Mouse (Mus musculus) liver, adult 2 months (tissue): ENCODE results near the gene Foxp1. TPM values are rescaled to one million over a fixed set of nuclear protein-coding genes. Genes with fewer than 3 reads are reported as not detected.
A peak's percentile ranks its signal among the peaks of the same experiment; 100 is the strongest.

Experiments
- DNase-seq: peaks from one replicate; pipeline ENCODE4 v3.0.0-alpha.2; 2011; ENCODE audit warnings: low read depth, low spot score; ENCODE audit errors: extremely low read depth
- H3K27ac ChIP-seq: fragments of 200-500 bp; replicated peaks from 2 replicates; pipeline ENCODE4 v1.5.1; 2012; ENCODE audit warnings: low read depth, mild to moderate bottlenecking, control low read depth, inconsistent platforms, low read length; ENCODE audit not compliant: insufficient read depth
- H3K27me3 ChIP-seq: fragments of 200-500 bp; 2 replicates; pipeline ENCODE4 v1.6.1; 2012; ENCODE audit warnings: mild to moderate bottlenecking, moderate library complexity, low read length, inconsistent platforms; ENCODE audit not compliant: control insufficient read depth, insufficient read depth
- H3K36me3 ChIP-seq: fragments of 200-500 bp; 2 replicates; pipeline ENCODE4 v1.6.1; 2012; ENCODE audit warnings: low read length, inconsistent platforms; ENCODE audit not compliant: control insufficient read depth, insufficient read depth
- H3K4me1 ChIP-seq: fragments of 200-500 bp; 2 replicates; pipeline ENCODE4 v1.6.1; 2011; ENCODE audit warnings: low read length; ENCODE audit not compliant: control insufficient read depth, insufficient read depth
- H3K4me3 ChIP-seq: fragments of 200-500 bp; 2 replicates; pipeline ENCODE4 v1.5.1; 2011; ENCODE audit warnings: low read depth, mild to moderate bottlenecking, control low read depth, low read length, moderate library complexity; ENCODE audit not compliant: insufficient read depth
- H3K79me2 ChIP-seq: fragments of 200-500 bp; 2 replicates; pipeline ENCODE4 v1.6.1; 2012; ENCODE audit warnings: inconsistent platforms, mild to moderate bottlenecking, low read length, moderate library complexity; ENCODE audit not compliant: control insufficient read depth, insufficient read depth
- H3K9ac ChIP-seq: fragments of 200-500 bp; 2 replicates; pipeline ENCODE4 v1.6.1; 2012; ENCODE audit warnings: low read depth, mild to moderate bottlenecking, control low read depth, inconsistent platforms, low read length
- CTCF ChIP-seq: fragments of 200-500 bp; IDR thresholded peaks from 2 replicates; pipeline ENCODE4 v1.5.1; 2011; ENCODE audit warnings: low read depth, low read length, control low read depth
- POLR2A ChIP-seq: fragments of 200-500 bp; IDR thresholded peaks from 2 replicates; pipeline ENCODE4 v1.6.1; 2011; ENCODE audit warnings: low read length, control low read depth; ENCODE audit not compliant: insufficient read depth; ENCODE audit errors: extremely low read depth
- WGBS: fragments of 180-500 bp; shearing (Covaris S2); methylation state at CpG from one replicate; pipeline ENCODE4 v1.1.7; 2018; 5-methylcytosine and 5-hydroxymethylcytosine counted together
- polyA plus RNA-seq: library from polyadenylated mRNA; depleted of rRNA; stranded (reverse); fragments of >200 nt; gene quantifications from 2 replicates; pipeline ENCODE4 v1.2.3, GENCODE M21; 2012
- total RNA-seq: library from RNA; depleted of rRNA; stranded (reverse); fragments of >200 nt; gene quantifications from 2 replicates; pipeline ENCODE4 v1.2.3, GENCODE M21; 2014

Gene Foxp1
- total and polyA plus RNA-seq, 2 experiments = 22.7 to 24.8 TPM

DNA sequence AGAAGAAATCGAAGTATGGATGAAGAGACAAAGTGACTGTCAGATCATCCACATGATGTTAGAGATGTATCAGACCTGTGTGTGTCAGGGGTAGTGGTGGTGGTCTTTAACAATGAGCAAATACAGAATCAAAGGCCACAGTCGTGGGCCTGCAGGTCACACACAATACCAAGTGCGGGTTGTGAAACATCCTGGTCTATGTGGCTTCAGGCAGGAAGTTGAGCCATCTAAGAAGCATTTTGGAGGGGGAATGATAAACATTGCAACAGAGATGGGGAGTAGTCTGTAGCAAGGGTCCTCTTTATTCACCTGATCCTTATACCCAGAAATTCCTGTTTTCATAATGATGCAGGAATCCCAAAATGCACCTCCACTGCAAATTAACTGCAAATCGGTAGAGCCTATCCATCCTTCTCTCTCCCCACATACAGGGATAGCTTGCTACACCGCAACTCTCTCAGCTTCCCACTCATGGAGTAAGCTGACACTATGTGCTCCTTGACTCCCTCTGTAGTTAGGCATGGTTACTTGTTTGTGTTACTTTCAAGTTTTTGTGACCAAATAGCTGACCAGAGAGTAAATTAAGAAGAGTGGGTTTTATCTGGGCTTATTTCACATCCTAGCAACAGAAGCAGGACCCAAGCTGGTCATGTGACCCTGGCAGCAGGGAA, 310.7 kb downstream of the Foxp1 start:
- Histone ChIP-seq H3K9ac (no peak overlapping the region), H3K27ac (no peak overlapping the region), H3K4me3 (no peak overlapping the region), H3K36me3 (no peaks in the 10 kb centered on the region), H3K4me1 (peaks cover 20% of the 10 kb centered on the region), H3K79me2 (no peaks in the 10 kb centered on the region), H3K27me3 (no peaks in the 10 kb centered on the region)
- no peak for DNase-seq
- 66% methylated on average over 5 of the region's 5 CpGs for WGBS
- TF ChIP-seq POLR2A (no peak), CTCF (no peak)

DNA sequence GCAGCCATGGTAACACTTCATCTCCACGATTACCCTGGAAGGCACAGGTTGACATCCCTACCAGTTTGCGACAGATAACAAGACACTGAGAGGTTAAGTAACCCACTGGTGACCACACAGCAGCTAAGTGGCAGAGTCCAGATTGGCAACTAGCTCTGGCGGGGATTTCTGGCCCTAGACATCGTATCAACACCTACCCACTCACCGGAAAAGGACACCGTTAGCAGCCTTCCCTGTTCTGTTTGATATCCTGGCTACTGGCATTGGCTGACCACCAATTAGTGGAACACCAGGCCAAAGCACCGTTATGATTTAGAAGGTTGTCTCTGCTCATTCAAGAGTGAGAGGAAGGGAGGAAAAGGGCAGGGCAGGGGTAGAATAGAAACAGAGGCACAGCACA, 312.4 kb downstream of the Foxp1 start:
- Histone ChIP-seq H3K9ac (no peak overlapping the region), H3K27ac (no peak overlapping the region; the same call in 1 of the 2 replicates), H3K4me1 (peaks cover 26% of the 10 kb centered on the region), H3K36me3 (no peaks in the 10 kb centered on the region), H3K27me3 (no peaks in the 10 kb centered on the region), H3K79me2 (no peaks in the 10 kb centered on the region), H3K4me3 (no peak overlapping the region)
- TF ChIP-seq POLR2A (no peak), CTCF (no peak)
- WGBS = 33% methylated on average over 7 of the region's 7 CpGs
- peak; percentile 68 for DNase-seq

DNA sequence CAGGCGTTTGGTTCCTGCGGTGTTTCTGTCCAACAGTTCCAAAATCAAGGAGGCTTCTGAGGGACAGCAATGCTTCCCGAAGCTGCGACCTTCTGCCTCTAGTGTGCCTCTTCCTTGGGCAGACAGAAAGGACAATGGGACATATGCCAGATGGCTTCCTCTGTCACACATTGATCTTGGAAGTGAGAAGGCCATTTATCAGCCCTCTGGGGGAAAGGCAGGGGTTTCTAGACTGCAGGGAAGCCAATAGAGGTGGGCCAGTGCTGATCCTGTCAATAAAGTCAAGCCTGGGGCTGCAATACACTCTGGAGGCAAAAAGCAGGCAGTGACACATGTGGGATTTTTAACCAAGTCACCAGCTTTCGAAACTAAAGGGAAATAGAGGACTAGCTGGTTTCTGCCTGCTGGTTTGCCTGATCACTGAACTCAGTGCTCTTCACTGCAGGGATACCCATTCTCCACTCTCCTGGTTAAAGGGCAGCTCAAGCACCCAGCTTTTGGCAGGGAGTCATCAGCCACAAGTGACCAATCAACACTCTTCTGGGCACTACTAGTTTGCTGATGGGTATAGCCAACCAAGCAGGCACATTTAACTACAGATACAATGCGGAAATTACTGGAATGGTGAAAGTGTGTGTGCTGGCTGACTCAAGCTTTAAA, 315.2 kb downstream of the Foxp1 start:
- Histone ChIP-seq H3K27ac (peak overlapping the region; percentile 74), H3K4me3 (no peak overlapping the region), H3K27me3 (no peaks in the 10 kb centered on the region), H3K36me3 (no peaks in the 10 kb centered on the region), H3K4me1 (peaks cover 26% of the 10 kb centered on the region), H3K9ac (peak overlapping the region; percentile 8), H3K79me2 (peaks cover 3% of the 10 kb centered on the region; the same call in 1 of the 2 replicates)
- peak; percentile 82 for DNase-seq
- no peak for TF ChIP-seq POLR2A
- no peak for TF ChIP-seq CTCF
- WGBS = 22% methylated on average over 6 of the region's 6 CpGs

DNA sequence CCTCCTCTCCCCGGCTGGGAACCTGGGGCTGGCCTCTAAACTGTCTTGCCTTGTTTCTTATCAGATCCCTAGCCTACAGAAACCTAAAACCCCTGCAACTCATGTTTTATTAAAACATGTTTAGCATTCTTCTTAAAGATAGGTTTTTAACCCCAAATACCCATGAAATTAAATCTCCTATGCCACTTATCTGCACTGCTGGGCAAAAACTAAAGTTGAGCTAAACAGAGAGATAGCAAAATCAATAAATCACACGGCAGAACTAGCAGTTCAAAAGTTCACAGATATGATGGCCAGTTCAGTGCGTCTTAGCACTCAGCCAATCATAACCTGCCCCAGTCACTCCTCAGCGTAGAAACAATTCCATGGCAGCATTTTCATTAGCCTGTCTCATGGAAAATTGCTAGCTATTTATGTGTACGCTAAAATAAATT, 316.1 kb downstream of the Foxp1 start:
- Histone ChIP-seq H3K27ac (peak overlapping the region; percentile 40), H3K4me3 (no peak overlapping the region), H3K27me3 (no peaks in the 10 kb centered on the region), H3K4me1 (peaks cover 26% of the 10 kb centered on the region), H3K79me2 (peaks cover 3% of the 10 kb centered on the region; the same call in 1 of the 2 replicates), H3K36me3 (no peaks in the 10 kb centered on the region), H3K9ac (peak overlapping the region; percentile 2; the same call in 1 of the 2 replicates)
- TF ChIP-seq POLR2A (no peak), CTCF (no peak)
- WGBS = 19% methylated on average over 5 of the region's 5 CpGs
- peak; percentile 94 for DNase-seq

DNA sequence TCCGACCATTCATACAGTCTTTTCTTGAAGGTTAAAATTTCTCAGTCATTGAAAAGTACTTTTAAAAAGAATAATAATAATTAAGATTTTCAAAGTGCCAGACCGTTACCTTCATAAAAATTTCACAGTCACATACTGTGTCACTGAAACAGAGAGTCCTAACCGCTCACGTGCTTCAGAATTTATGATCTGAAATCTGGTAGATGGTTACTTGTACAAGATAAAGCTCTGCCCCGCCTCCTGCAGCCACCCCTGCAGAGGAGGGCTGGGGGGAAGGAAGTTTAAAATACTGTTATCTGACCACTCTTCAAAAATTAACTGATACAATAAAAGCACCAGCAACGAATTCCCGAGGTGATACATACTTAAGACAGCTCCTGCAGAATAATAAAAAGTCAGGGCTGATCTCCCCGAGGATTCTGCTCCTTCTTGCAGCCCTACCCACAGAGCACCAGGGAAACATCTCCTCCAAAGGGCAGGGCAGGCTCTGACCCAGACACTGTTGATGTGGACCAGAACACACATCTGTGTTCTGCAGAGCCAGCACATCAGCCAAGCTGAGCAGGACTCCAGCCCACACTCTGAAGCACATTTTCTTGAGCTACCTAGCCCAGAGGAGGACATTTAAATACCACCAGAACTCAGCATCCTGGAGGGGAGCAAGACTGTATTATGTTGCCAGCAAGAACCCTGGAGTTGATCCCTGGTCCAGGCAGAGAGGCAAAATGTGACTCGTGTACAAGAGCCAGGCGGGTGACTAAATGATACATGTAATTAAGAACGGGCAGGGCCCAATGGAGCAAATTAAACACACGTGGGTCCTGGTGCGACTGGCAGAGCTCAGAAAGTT, 316.7 kb downstream of the Foxp1 start:
- H3K9ac ChIP-seq = peak overlapping the region; percentile 5; the same call in 1 of the 2 replicates
- H3K27ac ChIP-seq = peak overlapping the region; percentile 40

More for the DNA sequence above, 316.7 kb downstream of the Foxp1 start:
- Histone ChIP-seq H3K27me3 (no peaks in the 10 kb centered on the region), H3K79me2 (peaks cover 3% of the 10 kb centered on the region; the same call in 1 of the 2 replicates), H3K4me3 (no peak overlapping the region), H3K4me1 (peaks cover 26% of the 10 kb centered on the region), H3K36me3 (no peaks in the 10 kb centered on the region)
- 45% methylated on average over 13 of the region's 13 CpGs for WGBS
- no peak for DNase-seq
- TF ChIP-seq POLR2A (no peak), CTCF (no peak)
